Mouse (Mus musculus) E14TG2a.4 (cell line): Measurements from ENCODE around the gene Dnph1.

Experiments used
- H3K27me3 ChIP-seq: 2 replicates; pipeline ENCODE4 v1.6.1; 2014; ENCODE audit warnings: low read length, control low read depth; ENCODE audit not compliant: insufficient read depth
- H3K36me3 ChIP-seq: 2 replicates; pipeline ENCODE4 v1.6.1; 2014; ENCODE audit warnings: low read length, control low read depth; ENCODE audit not compliant: insufficient read depth
- H3K4me1 ChIP-seq: replicated peaks from 2 replicates; pipeline ENCODE4 v1.6.1; 2014; ENCODE audit warnings: low read depth, low read length, control low read depth
- H3K4me3 ChIP-seq: replicated peaks from 2 replicates; pipeline ENCODE4 v1.5.1; 2014; ENCODE audit warnings: mild to moderate bottlenecking, low read length
- H3K9me3 ChIP-seq: 2 replicates; pipeline ENCODE4 v1.6.1; 2014; ENCODE audit warnings: low read length, control low read depth
- CTCF ChIP-seq: conservative IDR thresholded peaks from 2 replicates; pipeline ENCODE4 v1.5.1; 2014; ENCODE audit warnings: low read length
- NANOG ChIP-seq: IDR thresholded peaks from 2 replicates; pipeline ENCODE4 v1.6.1; 2014; ENCODE audit warnings: borderline replicate concordance, low read length, mixed read lengths
- POU5F1 ChIP-seq: IDR thresholded peaks from 2 replicates; pipeline ENCODE4 v1.6.1; 2014; ENCODE audit warnings: low read length, borderline replicate concordance

Gene Dnph1

DNA sequence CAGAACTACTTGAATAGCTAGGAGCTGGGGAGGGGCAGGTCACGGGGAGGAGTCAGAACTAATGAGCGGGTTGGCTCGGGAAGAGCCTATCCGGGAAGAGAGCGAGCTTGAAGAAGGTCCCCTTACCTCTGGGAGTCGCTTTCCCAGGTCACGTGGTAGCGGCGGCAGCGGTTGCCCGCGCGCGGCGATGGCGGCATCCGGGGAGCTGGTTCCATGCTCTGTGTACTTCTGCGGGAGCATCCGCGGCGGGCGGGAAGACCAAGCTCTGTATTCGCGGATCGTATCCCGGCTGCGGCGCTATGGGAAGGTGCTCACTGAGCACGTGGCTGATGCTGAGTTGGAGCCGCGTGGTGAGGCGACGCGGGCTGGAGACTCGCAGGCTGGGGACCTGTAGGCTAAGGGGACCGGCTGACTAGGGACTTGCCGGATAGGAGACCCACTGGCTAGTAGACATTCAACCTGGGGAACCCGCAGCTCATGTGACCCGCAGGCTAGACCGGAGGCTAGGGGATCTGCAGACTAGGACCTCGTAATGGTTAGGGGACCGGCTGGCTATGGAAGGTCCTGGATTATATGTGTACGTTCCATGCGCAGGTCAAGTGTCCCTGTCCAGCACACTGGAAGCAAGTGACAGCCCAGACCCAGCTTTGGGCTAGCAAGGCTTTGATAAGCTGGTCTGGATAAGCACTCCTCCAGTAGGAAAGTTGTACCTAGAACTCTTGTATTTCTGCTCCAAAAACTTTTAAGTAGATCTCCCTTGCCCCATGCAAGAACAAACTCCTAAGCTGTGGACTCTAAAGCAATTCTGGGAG is at the start of gene Dnph1:
Dnph1 (plus strand) TSS at position 89 of the 812 bp plus-strand sequence.
- H3K4me1 ChIP-seq, result peaks cover 49% of the 10 kb centered on the region
- peaks cover 36% of the 10 kb centered on the region for H3K36me3 ChIP-seq
- TF ChIP-seq CTCF (no peak), NANOG (no peak), POU5F1 (no peak)
- peaks cover 21% of the 10 kb centered on the region for H3K27me3 ChIP-seq
- peak within 1 kb of the TSS; percentile 96 for H3K4me3 ChIP-seq
- H3K9me3 ChIP-seq, result no peaks in the 10 kb centered on the region

DNA sequence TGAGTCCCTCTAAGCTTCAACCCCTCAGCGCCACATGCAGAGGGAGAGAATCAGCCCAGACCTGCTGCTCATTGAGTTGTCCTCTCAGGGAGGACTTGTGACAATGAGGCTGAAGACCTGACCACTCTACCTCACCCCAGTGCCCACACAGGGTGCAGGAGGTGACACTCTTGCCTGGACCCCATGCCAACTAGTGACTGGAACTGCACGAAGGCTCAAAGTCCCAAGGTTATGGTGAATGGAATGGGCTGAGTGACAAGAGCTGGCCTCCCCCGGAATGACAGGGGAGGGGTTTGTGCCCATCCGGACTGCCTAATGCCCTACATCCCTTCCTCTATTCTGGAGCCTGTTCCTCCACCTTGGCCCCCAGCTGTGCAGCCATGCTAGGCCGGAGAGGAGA is 43.8 kb upstream of the Dnph1 start:
- TF ChIP-seq NANOG, result no peak
- TF ChIP-seq POU5F1, result no peak
- TF ChIP-seq CTCF, result no peak

GRCm38 (mm10) chr17:46453302-46453948 is 43.1 kb upstream of the Dnph1 start:
- peaks cover 60% of the 10 kb centered on the region for H3K4me1 ChIP-seq
- TF ChIP-seq POU5F1 (no peak), NANOG (no peak), CTCF (no peak)
- H3K36me3 ChIP-seq, result no peaks in the 10 kb centered on the region
- peak overlapping the region; percentile 13; the same call in 1 of the 2 replicates for H3K4me3 ChIP-seq
- no peaks in the 10 kb centered on the region for H3K9me3 ChIP-seq
- H3K27me3 ChIP-seq, result peaks cover 75% of the 10 kb centered on the region

More for the DNA sequence above, 43.8 kb upstream of the Dnph1 start:
- Histone ChIP-seq H3K27me3 (peaks cover 75% of the 10 kb centered on the region), H3K36me3 (no peaks in the 10 kb centered on the region), H3K9me3 (no peaks in the 10 kb centered on the region), H3K4me3 (no peak overlapping the region; the same call in 1 of the 2 replicates), H3K4me1 (peaks cover 60% of the 10 kb centered on the region)

DNA sequence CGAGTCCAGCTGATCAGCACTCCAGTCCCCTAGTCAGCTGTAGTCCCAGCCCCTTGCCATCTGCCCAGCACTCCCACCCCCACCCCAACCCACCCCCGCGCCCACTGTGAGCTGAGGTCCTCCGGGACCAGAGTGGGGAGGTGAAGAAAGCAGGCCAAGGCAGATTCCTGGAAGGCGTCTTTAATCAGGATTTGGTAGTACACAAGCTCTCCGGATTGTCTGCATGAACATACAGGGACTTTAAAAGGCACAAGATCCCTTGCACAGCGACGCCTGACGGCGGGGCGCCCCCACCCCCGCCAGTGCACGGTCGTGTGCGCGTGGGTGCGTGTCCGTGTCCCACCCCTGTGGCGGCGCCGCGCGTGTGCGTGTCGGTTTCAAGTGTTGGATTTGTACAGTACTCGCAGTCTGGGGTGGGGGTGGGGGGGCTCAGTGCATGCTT is 42.5 kb upstream of the Dnph1 start:
- Histone ChIP-seq H3K4me3 (peak overlapping the region; percentile 74), H3K4me1 (peaks cover 63% of the 10 kb centered on the region), H3K27me3 (peaks cover 77% of the 10 kb centered on the region), H3K36me3 (no peaks in the 10 kb centered on the region), H3K9me3 (no peaks in the 10 kb centered on the region)
- no peak for TF ChIP-seq NANOG
- no peak for TF ChIP-seq POU5F1
- no peak for TF ChIP-seq CTCF

DNA sequence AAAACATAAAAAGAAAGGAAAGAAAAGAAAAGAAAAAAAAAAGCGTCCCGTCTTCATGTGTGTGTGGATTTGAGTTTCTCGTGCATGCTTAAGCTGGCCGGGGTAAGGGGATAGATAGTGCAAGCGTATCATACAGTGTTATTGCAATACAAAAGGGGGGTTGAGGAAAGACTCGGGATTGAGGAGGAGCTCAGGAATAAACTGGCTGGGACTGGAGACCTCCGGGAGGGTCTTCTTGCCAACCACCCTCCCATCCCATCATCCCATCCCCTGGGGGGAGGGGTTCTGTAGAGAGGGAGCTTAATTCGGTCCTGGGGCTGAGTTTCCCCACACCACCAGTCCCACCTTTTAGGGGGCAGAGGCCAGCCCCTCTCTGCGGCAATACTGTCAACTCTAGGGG is 42.0 kb upstream of the Dnph1 start:
- peaks cover 83% of the 10 kb centered on the region for H3K27me3 ChIP-seq

GRCm38 (mm10) chr17:46455110-46455691 is 41.3 kb upstream of the Dnph1 start:
- Histone ChIP-seq H3K9me3 (no peaks in the 10 kb centered on the region), H3K4me1 (peaks cover 74% of the 10 kb centered on the region), H3K36me3 (no peaks in the 10 kb centered on the region), H3K27me3 (peaks cover 89% of the 10 kb centered on the region), H3K4me3 (peak overlapping the region; percentile 74)
- TF ChIP-seq POU5F1, result no peak
- no peak for TF ChIP-seq NANOG
- TF ChIP-seq CTCF, result no peak

More for the DNA sequence above, 42.0 kb upstream of the Dnph1 start:
- H3K4me1 ChIP-seq, result peaks cover 68% of the 10 kb centered on the region
- no peaks in the 10 kb centered on the region for H3K36me3 ChIP-seq
- TF ChIP-seq CTCF (no peak), POU5F1 (no peak), NANOG (no peak)
- no peaks in the 10 kb centered on the region for H3K9me3 ChIP-seq
- H3K4me3 ChIP-seq, result peak overlapping the region; percentile 74

GRCm38 (mm10) chr17:46457791-46458190 is 38.7 kb upstream of the Dnph1 start:
- Histone ChIP-seq H3K4me1 (peaks cover 75% of the 10 kb centered on the region), H3K4me3 (no peak overlapping the region), H3K27me3 (peaks cover 96% of the 10 kb centered on the region), H3K9me3 (no peaks in the 10 kb centered on the region), H3K36me3 (no peaks in the 10 kb centered on the region)
- no peak for TF ChIP-seq NANOG
- TF ChIP-seq POU5F1, result no peak
- TF ChIP-seq CTCF, result peak; percentile 85

DNA sequence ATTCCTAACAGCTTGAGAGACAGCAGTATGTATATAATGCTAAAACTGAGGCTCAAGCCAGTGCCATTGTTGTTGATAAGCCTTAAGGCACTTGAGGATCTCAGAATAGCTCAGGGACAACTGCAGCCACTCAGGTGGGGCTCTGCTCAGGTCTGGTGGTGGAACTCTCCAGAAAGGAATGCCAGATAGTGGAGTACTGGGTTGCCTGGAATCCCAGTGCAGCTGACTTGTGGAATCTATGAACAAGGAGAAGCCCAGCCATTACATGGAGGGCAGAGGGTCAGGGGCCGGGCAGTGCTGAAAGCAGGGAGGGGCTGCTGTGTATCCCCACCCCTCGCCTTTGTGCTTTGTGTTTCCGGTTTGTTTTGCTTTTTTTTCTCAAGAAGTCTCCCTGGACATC is 38.1 kb upstream of the Dnph1 start:
- TF ChIP-seq POU5F1 (no peak), CTCF (no peak)
- peaks cover 96% of the 10 kb centered on the region for H3K27me3 ChIP-seq
- H3K9me3 ChIP-seq, result no peaks in the 10 kb centered on the region
- H3K4me3 ChIP-seq, result no peak overlapping the region
- no peaks in the 10 kb centered on the region for H3K36me3 ChIP-seq
- H3K4me1 ChIP-seq, result peaks cover 73% of the 10 kb centered on the region
